Mouse (Mus musculus) liver, embryonic 11.5 days (tissue): ENCODE data around the gene Slc8a3. TPM values are rescaled to one million over a fixed set of nuclear protein-coding genes. Genes with fewer than 3 reads are reported as not detected.
A peak's percentile ranks its signal among the peaks of the same experiment; 100 is the strongest.
"Not testable (repeated sequence)": the region's sequence is repeated elsewhere in the genome, so short reads cannot be mapped to it uniquely, and the experiment has no call there.

Experiments
- ATAC-seq: fragments of 200-750 bp; cut with Nextera tagmentation; replicated peaks from 2 replicates; pipeline ENCODE4 v1.8.0; 2017; ENCODE audit warnings: moderate number of reproducible peaks, mild to moderate bottlenecking, moderate TSS enrichment, moderate library complexity; ENCODE audit not compliant: low FRiP score
- DNase-seq: peaks from one replicate; pipeline ENCODE4 v3.0.0-alpha.2; 2017; ENCODE audit warnings: low spot score
- H3K27ac ChIP-seq: fragments of 300-500 bp; sonication (generic); 2 replicates; pipeline ENCODE4 v1.5.1; 2014; ENCODE audit warnings: mild to moderate bottlenecking, low read depth, low read length, control low read depth
- H3K27me3 ChIP-seq: fragments of 300-500 bp; sonication (generic); replicated peaks from 2 replicates; pipeline ENCODE4 v1.6.1; 2014; ENCODE audit warnings: low read length, mixed read lengths; ENCODE audit not compliant: control insufficient read depth, insufficient read depth
- H3K36me3 ChIP-seq: fragments of 300-500 bp; sonication (generic); 2 replicates; pipeline ENCODE4 v1.6.1; 2014; ENCODE audit warnings: mild to moderate bottlenecking, low read length, moderate library complexity, mixed read lengths; ENCODE audit not compliant: control insufficient read depth, insufficient read depth
- H3K4me1 ChIP-seq: fragments of 300-500 bp; sonication (generic); replicated peaks from 2 replicates; pipeline ENCODE4 v1.6.1; 2014; ENCODE audit warnings: low read length, mixed read lengths; ENCODE audit not compliant: control insufficient read depth, insufficient read depth
- H3K4me2 ChIP-seq: fragments of 300-500 bp; sonication (generic); 2 replicates; pipeline ENCODE4 v1.6.1; 2014; ENCODE audit warnings: mild to moderate bottlenecking, control low read depth, moderate library complexity
- H3K4me3 ChIP-seq: fragments of 300-500 bp; sonication (generic); 2 replicates; pipeline ENCODE4 v1.5.1; 2014; ENCODE audit warnings: low read depth, low read length, control low read depth
- H3K9ac ChIP-seq: fragments of 300-500 bp; sonication (generic); 2 replicates; pipeline ENCODE4 v1.6.1; 2014; ENCODE audit warnings: low read depth, low read length, control low read depth
- H3K9me3 ChIP-seq: fragments of 300-500 bp; sonication (generic); 2 replicates; pipeline ENCODE4 v1.6.1; 2016; ENCODE audit warnings: low read length, inconsistent platforms, mixed read lengths; ENCODE audit not compliant: control insufficient read depth
- WGBS: fragments of 180-500 bp; shearing (Covaris S2); extraction: QIAGEN DNeasy Blood & Tissue Kit; methylation state at CpG from one replicate; pipeline ENCODE4 v1.1.7; 2014; 5-methylcytosine and 5-hydroxymethylcytosine counted together
- polyA plus RNA-seq: library from polyadenylated mRNA; unstranded; fragments of >200 nt; fragmentation: Nextera tagmentation; extraction: Ambion mirVana; gene quantifications from 2 replicates; pipeline ENCODE4 v1.2.1, GENCODE M21; 2014

Gene Slc8a3
- polyA plus RNA-seq: 0.13 and 0.30 TPM in 2 replicates

- H3K4me3 ChIP-seq: peak within 1 kb of the TSS; percentile 51
- peak within 1 kb of the TSS; percentile 78 for H3K4me2 ChIP-seq
- no peak within 1 kb of the TSS for H3K27ac ChIP-seq
- no peaks in the 10 kb centered on the region for H3K9me3 ChIP-seq
- ATAC-seq: peak; percentile 34; the same call in 1 of the 2 replicates
- no peaks in the 10 kb centered on the region for H3K4me1 ChIP-seq
- peaks cover 45% of the 10 kb centered on the region for H3K27me3 ChIP-seq
- H3K36me3 ChIP-seq: no peaks in the 10 kb centered on the region
- H3K9ac ChIP-seq: peak within 1 kb of the TSS; percentile 6; the same call in 1 of the 2 replicates
- DNase-seq: peak; percentile 43
- 2% methylated on average over 47 of the region's 47 CpGs for WGBS
Observed at GRCm38 (mm10) chr12:81332875-81333421, at the start of gene Slc8a3. TSS of gene Slc8a3 (minus strand) at chr12:81333180.

- H3K4me3 ChIP-seq, H3K36me3 ChIP-seq, H3K9ac ChIP-seq, ATAC-seq, H3K27ac ChIP-seq, H3K27me3 ChIP-seq, H3K4me1 ChIP-seq, H3K9me3 ChIP-seq, DNase-seq, H3K4me2 ChIP-seq: not testable (repeated sequence)
- 93% methylated on average over 1 of the region's 1 CpGs for WGBS
Observed at GRCm38 (mm10) chr12:81379364-81379763, 46.4 kb upstream of the Slc8a3 start, which contains the start of gene Gm4787. TSS of gene Gm4787 (minus strand) at chr12:81379464.

GRCm38 (mm10) chr12:81333841-81334240 lies 861 bp upstream of the Slc8a3 start:
- Histone ChIP-seq H3K4me2 (no peak overlapping the region), H3K4me1 (no peaks in the 10 kb centered on the region), H3K27me3 (peaks cover 43% of the 10 kb centered on the region), H3K27ac (no peak overlapping the region), H3K36me3 (no peaks in the 10 kb centered on the region), H3K9me3 (no peaks in the 10 kb centered on the region), H3K9ac (no peak overlapping the region), H3K4me3 (no peak overlapping the region)
- ATAC-seq (no peak), DNase-seq (no peak)
- 65% methylated on average over 5 of the region's 5 CpGs for WGBS

DNA sequence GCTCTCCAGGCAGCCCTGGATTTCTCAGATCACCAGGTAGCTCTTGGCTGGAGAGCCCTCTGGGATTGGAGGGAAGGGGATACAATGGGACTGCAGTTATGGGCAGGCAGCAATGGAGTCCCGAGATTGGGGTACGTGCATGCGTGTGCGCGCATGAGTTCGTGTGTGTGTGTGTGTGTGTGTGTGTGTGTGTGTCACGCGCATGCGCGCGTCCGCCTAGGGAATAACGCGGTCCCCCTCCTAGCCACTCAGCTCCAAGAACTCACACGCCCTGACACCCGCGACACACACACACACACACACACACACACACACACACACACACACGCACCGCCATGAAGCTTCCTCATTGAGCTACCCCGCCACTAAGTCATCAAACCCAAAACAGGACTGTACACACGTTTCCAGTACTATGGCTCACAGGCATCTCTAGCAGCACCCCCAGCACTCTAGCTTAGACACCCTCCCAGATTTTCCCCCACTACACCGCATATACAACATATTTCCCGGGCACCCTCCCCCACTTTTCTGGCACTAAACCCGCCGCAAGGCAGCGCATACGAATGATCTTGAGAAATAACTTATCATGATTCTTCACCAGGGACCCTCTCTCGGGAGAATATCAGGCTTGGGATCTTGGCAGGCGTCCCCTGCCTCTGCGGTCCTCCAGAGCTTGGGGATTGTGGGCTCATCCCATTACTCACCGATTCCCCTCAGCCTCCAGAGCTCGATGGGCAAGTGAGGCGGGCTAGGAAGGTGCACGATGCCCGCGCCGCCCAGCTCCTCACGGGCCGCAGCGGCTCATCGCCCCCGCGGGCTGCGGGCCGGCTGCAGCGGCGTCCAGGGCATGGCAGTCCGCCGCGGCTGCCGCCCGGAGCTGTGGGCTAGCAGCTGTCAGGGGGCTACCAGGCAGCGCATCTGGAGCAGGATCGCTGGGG lies 774 bp downstream of the Slc8a3 start:
- peak overlapping the region; percentile 51 for H3K4me3 ChIP-seq
- H3K27ac ChIP-seq: no peak overlapping the region
- peak overlapping the region; percentile 78 for H3K4me2 ChIP-seq
- H3K9ac ChIP-seq: peak overlapping the region; percentile 6; the same call in 1 of the 2 replicates
- H3K9me3 ChIP-seq: no peaks in the 10 kb centered on the region
- H3K27me3 ChIP-seq: peaks cover 45% of the 10 kb centered on the region
- 4% methylated on average over 54 of the region's 54 CpGs for WGBS
- ATAC-seq: no peak; the same call in 1 of the 2 replicates
- DNase-seq: peak; percentile 34
- no peaks in the 10 kb centered on the region for H3K4me1 ChIP-seq
- H3K36me3 ChIP-seq: no peaks in the 10 kb centered on the region

- H3K36me3 ChIP-seq: no peaks in the 10 kb centered on the region
- H3K4me3 ChIP-seq: no peak overlapping the region
- no peak overlapping the region for H3K4me2 ChIP-seq
- H3K27me3 ChIP-seq: peaks cover 45% of the 10 kb centered on the region
- no peaks in the 10 kb centered on the region for H3K4me1 ChIP-seq
- DNase-seq (no peak), ATAC-seq (no peak)
- no peaks in the 10 kb centered on the region for H3K9me3 ChIP-seq
- 52% methylated on average over 5 of the region's 5 CpGs for WGBS
- H3K27ac ChIP-seq: no peak overlapping the region
- no peak overlapping the region for H3K9ac ChIP-seq
Observed at GRCm38 (mm10) chr12:81331046-81331638, 1.8 kb downstream of the Slc8a3 start.

DNA sequence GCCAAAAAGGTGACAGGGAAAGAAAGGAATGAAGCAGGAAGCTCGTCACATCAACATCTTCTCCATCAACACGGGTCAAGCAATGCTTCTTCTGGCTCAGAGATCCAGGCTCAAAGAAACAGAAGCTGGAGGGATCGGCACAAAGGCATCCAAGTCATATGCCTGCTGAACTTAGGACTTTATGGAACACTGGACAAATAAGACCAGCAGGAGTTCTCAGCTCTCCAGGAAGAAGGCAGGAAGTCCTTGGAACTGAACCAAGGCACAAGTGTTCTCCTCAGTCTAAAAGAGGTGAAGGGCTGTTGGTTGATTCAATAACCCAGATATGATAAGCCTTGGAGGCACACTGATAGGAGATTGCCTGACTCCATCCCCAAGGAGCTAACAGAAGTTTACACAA lies 8.0 kb downstream of the Slc8a3 start:
- Histone ChIP-seq H3K36me3 (no peaks in the 10 kb centered on the region), H3K27ac (no peak overlapping the region), H3K4me2 (no peak overlapping the region), H3K27me3 (peaks cover 2% of the 10 kb centered on the region; the same call in 1 of the 2 replicates), H3K9me3 (no peaks in the 10 kb centered on the region), H3K4me3 (no peak overlapping the region), H3K4me1 (no peaks in the 10 kb centered on the region), H3K9ac (no peak overlapping the region)
- 70% methylated on average over 3 of the region's 3 CpGs for WGBS
- ATAC-seq: no peak
- DNase-seq: no peak

- WGBS: 88% methylated on average over 3 of the region's 3 CpGs
- Histone ChIP-seq H3K9me3 (no peaks in the 10 kb centered on the region), H3K36me3 (no peaks in the 10 kb centered on the region), H3K4me1 (no peaks in the 10 kb centered on the region), H3K9ac (no peak overlapping the region), H3K4me3 (no peak overlapping the region), H3K27ac (no peak overlapping the region), H3K27me3 (peaks cover 2% of the 10 kb centered on the region; the same call in 1 of the 2 replicates), H3K4me2 (no peak overlapping the region)
- ATAC-seq (no peak), DNase-seq (no peak)
Observed at GRCm38 (mm10) chr12:81324116-81324515, 8.9 kb downstream of the Slc8a3 start.

DNA sequence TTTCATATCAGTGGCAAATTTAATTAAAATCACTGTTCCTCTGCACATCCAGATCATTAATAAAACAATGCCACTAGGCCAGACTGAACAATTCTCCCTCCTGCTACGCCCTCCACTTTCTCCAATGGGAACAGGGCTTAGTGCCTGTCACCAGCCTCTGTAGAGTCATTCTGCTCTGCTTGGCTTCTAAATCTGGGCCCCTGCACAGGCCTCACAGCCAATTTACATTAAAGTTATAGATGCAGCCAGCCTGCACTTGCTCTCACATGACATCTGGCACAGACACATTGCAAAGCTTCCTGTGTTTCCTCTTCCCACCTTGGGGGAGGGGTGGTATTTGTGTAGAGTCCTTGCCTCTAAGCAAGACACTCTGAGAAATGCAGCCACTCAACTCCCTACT lies 12.0 kb downstream of the Slc8a3 start:
- Histone ChIP-seq H3K9me3 (no peaks in the 10 kb centered on the region), H3K4me1 (no peaks in the 10 kb centered on the region), H3K27ac (no peak overlapping the region), H3K4me2 (no peak overlapping the region), H3K36me3 (no peaks in the 10 kb centered on the region), H3K4me3 (no peak overlapping the region), H3K27me3 (no peaks in the 10 kb centered on the region), H3K9ac (no peak overlapping the region)
- 72% methylated on average over 1 of the region's 1 CpGs for WGBS
- no peak for ATAC-seq
- DNase-seq: no peak
